Mouse (Mus musculus) spleen, adult 2 months (tissue): ENCODE measurements around the gene Dmkn.
"Not testable (repeated sequence)": the region's sequence is repeated elsewhere in the genome, so short reads cannot be mapped to it uniquely, and the experiment has no call there.

Experiments
- CTCF ChIP-seq: fragments of 200-500 bp; IDR thresholded peaks from 2 replicates; pipeline ENCODE4 v1.5.1; 2011; ENCODE audit warnings: mild to moderate bottlenecking, inconsistent platforms; ENCODE audit not compliant: insufficient read depth, insufficient read length, insufficient replicate concordance; ENCODE audit errors: extremely low read depth
- POLR2A ChIP-seq: fragments of 200-500 bp; IDR thresholded peaks from 2 replicates; pipeline ENCODE4 v1.6.1; 2011; ENCODE audit warnings: low read depth, low read length, inconsistent platforms

DNA sequence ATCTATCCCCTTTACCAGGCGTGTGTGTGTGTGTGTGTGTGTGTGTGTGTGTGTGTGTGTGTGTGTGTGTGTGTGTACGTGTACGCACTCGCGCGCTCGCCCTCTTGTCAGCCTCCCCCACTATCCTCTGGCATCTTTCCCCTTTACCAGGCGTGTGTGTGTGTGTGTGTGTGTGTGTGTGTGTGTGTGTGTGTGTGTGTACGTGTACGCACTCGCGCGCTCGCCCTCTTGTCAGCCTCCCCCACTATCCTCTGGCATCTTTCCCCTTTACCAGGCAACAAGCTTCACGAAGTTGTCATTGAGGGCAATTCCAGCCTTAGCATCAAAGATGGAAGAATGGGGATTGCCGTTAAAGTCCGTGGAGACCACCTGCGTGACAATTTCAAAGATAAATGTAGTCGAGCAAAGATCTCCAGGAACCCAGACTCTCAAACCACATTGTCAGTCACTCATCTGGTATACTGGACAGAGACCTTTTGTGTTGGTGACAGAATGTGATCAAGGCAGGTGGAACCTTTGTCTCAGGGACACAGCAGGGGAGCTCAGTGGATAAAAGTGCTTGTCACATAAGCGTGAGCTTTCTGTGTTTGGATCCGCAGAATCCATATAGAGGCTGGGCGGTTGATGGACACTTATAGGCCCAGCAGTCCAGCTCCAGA is 33.4 kb upstream of the Dmkn start:
- TF ChIP-seq CTCF, POLR2A: not testable (repeated sequence)
